Mouse (Mus musculus) liver, postnatal 0 days (tissue): Measurements from ENCODE around the gene Tulp2. TPM values are rescaled to one million over a fixed set of nuclear protein-coding genes. Genes with fewer than 3 reads are reported as not detected.
A peak's percentile ranks its signal among the peaks of the same experiment; 100 is the strongest.

Source experiments
- ATAC-seq: fragments of 200-750 bp; cut with Nextera tagmentation; 2 replicates; pipeline ENCODE4 v1.8.0; 2017; ENCODE audit warnings: mild to moderate bottlenecking, moderate library complexity
- DNase-seq: peaks from one replicate; pipeline ENCODE4 v3.0.0-alpha.2; 2016
- H3K27ac ChIP-seq: fragments of 300-500 bp; sonication (generic); 2 replicates; pipeline ENCODE4 v1.5.1; 2014; ENCODE audit warnings: antibody characterized with exemption, moderate library complexity, mild to moderate bottlenecking, low read depth
- H3K27me3 ChIP-seq: fragments of 300-500 bp; sonication (generic); 2 replicates; pipeline ENCODE4 v1.6.1; 2014; ENCODE audit warnings: low read length, control low read depth, mixed read lengths; ENCODE audit not compliant: insufficient read depth
- H3K36me3 ChIP-seq: fragments of 300-500 bp; sonication (generic); replicated peaks from 2 replicates; pipeline ENCODE4 v1.6.1; 2014; ENCODE audit warnings: mild to moderate bottlenecking, control low read depth, low read length, moderate library complexity, mixed read lengths; ENCODE audit not compliant: insufficient read depth
- H3K4me1 ChIP-seq: fragments of 300-500 bp; sonication (generic); 2 replicates; pipeline ENCODE4 v1.6.1; 2014; ENCODE audit warnings: antibody characterized with exemption, mild to moderate bottlenecking, control low read depth; ENCODE audit not compliant: insufficient read depth
- H3K4me2 ChIP-seq: fragments of 300-500 bp; sonication (generic); 2 replicates; pipeline ENCODE4 v1.6.1; 2014; ENCODE audit warnings: low read depth, mild to moderate bottlenecking, low read length, moderate library complexity, mixed read lengths
- H3K4me3 ChIP-seq: fragments of 300-500 bp; sonication (generic); 2 replicates; pipeline ENCODE4 v1.5.1; 2014; ENCODE audit warnings: low read depth, low read length
- H3K9ac ChIP-seq: fragments of 300-500 bp; sonication (generic); replicated peaks from 2 replicates; pipeline ENCODE4 v1.6.1; 2014; ENCODE audit warnings: mild to moderate bottlenecking, moderate library complexity
- H3K9me3 ChIP-seq: fragments of 300-500 bp; sonication (generic); 2 replicates; pipeline ENCODE4 v1.6.1; 2016; ENCODE audit warnings: mild to moderate bottlenecking, control low read depth, low read length, mixed read lengths
- CTCF ChIP-seq: sonication (generic); IDR thresholded peaks from 2 replicates; pipeline ENCODE4 v1.5.1; 2016; ENCODE audit warnings: antibody characterized with exemption, low read depth
- EP300 ChIP-seq: IDR thresholded peaks from 2 replicates; pipeline ENCODE4 v1.6.1; 2016; ENCODE audit warnings: antibody characterized with exemption, low read depth, mild to moderate bottlenecking
- WGBS: fragments of 180-500 bp; shearing (Covaris S2); extraction: QIAGEN DNeasy Blood & Tissue Kit; methylation state at CpG from one replicate; pipeline ENCODE4 v1.1.7; 2014; ENCODE audit not compliant: insufficient replicate concordance; 5-methylcytosine and 5-hydroxymethylcytosine counted together
- polyA plus RNA-seq: library from polyadenylated mRNA; unstranded; fragments of >200 nt; fragmentation: Nextera tagmentation; extraction: Ambion mirVana; gene quantifications from 2 replicates; pipeline ENCODE4 v1.2.1, GENCODE M21; 2015

Tulp2 gene
- polyA plus RNA-seq, 1 experiment from 2014 or later: 0.22 TPM

GRCm38 (mm10) chr7:45551512-45551883, 69.8 kb downstream of the Tulp2 start:
- H3K9me3 ChIP-seq: no peaks in the 10 kb centered on the region
- DNase-seq (no peak), ATAC-seq (no peak)
- no peak overlapping the region for H3K4me3 ChIP-seq
- no peaks in the 10 kb centered on the region for H3K27me3 ChIP-seq
- H3K36me3 ChIP-seq: no peaks in the 10 kb centered on the region
- TF ChIP-seq CTCF: no peak
- TF ChIP-seq EP300: no peak
- H3K9ac ChIP-seq: no peak overlapping the region
- H3K4me1 ChIP-seq: peaks cover 6% of the 10 kb centered on the region
- 72% methylated on average over 8 of the region's 8 CpGs for WGBS
- H3K4me2 ChIP-seq: no peak overlapping the region
- H3K27ac ChIP-seq: no peak overlapping the region

GRCm38 (mm10) chr7:45553519-45553918, 71.8 kb downstream of the Tulp2 start:
- no peak overlapping the region for H3K4me2 ChIP-seq
- ATAC-seq (peak; percentile 13; the same call in 1 of the 2 replicates), DNase-seq (no peak)
- no peak overlapping the region for H3K9ac ChIP-seq
- no peak for TF ChIP-seq CTCF
- peaks cover 6% of the 10 kb centered on the region for H3K4me1 ChIP-seq
- H3K9me3 ChIP-seq: no peaks in the 10 kb centered on the region
- H3K36me3 ChIP-seq: no peaks in the 10 kb centered on the region
- H3K27ac ChIP-seq: no peak overlapping the region
- no peak overlapping the region for H3K4me3 ChIP-seq
- no peaks in the 10 kb centered on the region for H3K27me3 ChIP-seq
- 66% methylated on average over 8 of the region's 8 CpGs for WGBS

- Histone ChIP-seq H3K27ac (no peak overlapping the region), H3K4me1 (peaks cover 6% of the 10 kb centered on the region), H3K27me3 (no peaks in the 10 kb centered on the region), H3K4me3 (no peak overlapping the region), H3K9ac (no peak overlapping the region), H3K4me2 (no peak overlapping the region), H3K9me3 (no peaks in the 10 kb centered on the region), H3K36me3 (no peaks in the 10 kb centered on the region)
- DNase-seq: no peak
- WGBS: 61% methylated on average over 2 of the region's 2 CpGs
- no peak for TF ChIP-seq EP300
- no peak for TF ChIP-seq CTCF
- ATAC-seq: peak; percentile 69
These were observed 72.3 kb downstream of the Tulp2 start for GRCm38 (mm10) chr7:45553990-45554389.

- DNase-seq: no peak
- H3K4me2 ChIP-seq: no peak within 1 kb of the TSS
- H3K27ac ChIP-seq: no peak within 1 kb of the TSS
- TF ChIP-seq CTCF (no peak), EP300 (no peak)
- WGBS: 48% methylated on average over 8 of the region's 8 CpGs
- H3K9me3 ChIP-seq: no peaks in the 10 kb centered on the region
- H3K27me3 ChIP-seq: no peaks in the 10 kb centered on the region
- H3K4me3 ChIP-seq: no peak within 1 kb of the TSS
- no peak within 1 kb of the TSS for H3K9ac ChIP-seq
- no peak for ATAC-seq
- H3K36me3 ChIP-seq: no peaks in the 10 kb centered on the region
- peaks cover 6% of the 10 kb centered on the region for H3K4me1 ChIP-seq
These were observed 73.1 kb downstream of the Tulp2 start, which contains the start of gene Hsd17b14 for GRCm38 (mm10) chr7:45554744-45555143. Gene Hsd17b14 (plus strand): TSS chr7:45554893.

- no peaks in the 10 kb centered on the region for H3K36me3 ChIP-seq
- H3K9ac ChIP-seq: no peak overlapping the region
- no peaks in the 10 kb centered on the region for H3K27me3 ChIP-seq
- H3K4me1 ChIP-seq: peaks cover 6% of the 10 kb centered on the region
- no peak for TF ChIP-seq EP300
- TF ChIP-seq CTCF: peak; percentile 94
- H3K4me3 ChIP-seq: no peak overlapping the region
- 24% methylated on average over 8 of the region's 8 CpGs for WGBS
- no peak overlapping the region for H3K27ac ChIP-seq
- DNase-seq: peak; percentile 88
- no peaks in the 10 kb centered on the region for H3K9me3 ChIP-seq
- ATAC-seq: peak; percentile 42; the same call in 1 of the 2 replicates
- no peak overlapping the region for H3K4me2 ChIP-seq
These were observed 74.1 kb downstream of the Tulp2 start for GRCm38 (mm10) chr7:45555787-45556186.

- H3K4me3 ChIP-seq: no peak overlapping the region
- H3K4me2 ChIP-seq: no peak overlapping the region
- ATAC-seq: no peak
- H3K36me3 ChIP-seq: no peaks in the 10 kb centered on the region
- H3K9ac ChIP-seq: no peak overlapping the region
- no peaks in the 10 kb centered on the region for H3K9me3 ChIP-seq
- no peak for DNase-seq
- peaks cover 5% of the 10 kb centered on the region for H3K4me1 ChIP-seq
- TF ChIP-seq CTCF (no peak), EP300 (no peak)
- H3K27me3 ChIP-seq: no peaks in the 10 kb centered on the region
- H3K27ac ChIP-seq: no peak overlapping the region
- whole genome bisulfite sequencing: 37% methylated on average over 6 of the region's 6 CpGs
These were observed 77.2 kb downstream of the Tulp2 start for GRCm38 (mm10) chr7:45558907-45559306.

- Histone ChIP-seq H3K4me2 (peak overlapping the region; percentile 63; the same call in 1 of the 2 replicates), H3K9me3 (no peaks in the 10 kb centered on the region), H3K9ac (no peak overlapping the region), H3K27me3 (no peaks in the 10 kb centered on the region), H3K36me3 (no peaks in the 10 kb centered on the region), H3K27ac (no peak overlapping the region), H3K4me3 (no peak overlapping the region), H3K4me1 (peaks cover 3% of the 10 kb centered on the region; the same call in 1 of the 2 replicates)
- WGBS: 62% methylated on average over 7 of the region's 7 CpGs
- DNase-seq (no peak), ATAC-seq (no peak)
- TF ChIP-seq CTCF (no peak), EP300 (no peak)
These were observed 78.6 kb downstream of the Tulp2 start for GRCm38 (mm10) chr7:45560241-45560640.
